Mouse (Mus musculus): ENCODE data around the gene Tmc8. TPM values are rescaled to one million over a fixed set of nuclear protein-coding genes. Genes with fewer than 3 reads are reported as not detected.
A peak's percentile ranks its signal among the peaks of the same experiment; 100 is the strongest.
"Not testable (repeated sequence)": the region's sequence is repeated elsewhere in the genome, so short reads cannot be mapped to it uniquely, and the experiment has no call there.

Tmc8 gene
- polyA plus RNA-seq, 1 experiment from 2014 or later: 0.74 TPM

GRCm38 (mm10) chr11:117783683-117784309 lies 1.9 kb downstream of the Tmc8 start:
- 38% methylated on average over 10 of the region's 10 CpGs for WGBS
- no peak overlapping the region for H3K27ac ChIP-seq
- peak overlapping the region; percentile 36; the same call in 1 of the 2 replicates for H3K4me3 ChIP-seq
- H3K36me3 ChIP-seq: no peaks in the 10 kb centered on the region
- peak overlapping the region; percentile 98 for H3K4me2 ChIP-seq
- H3K4me1 ChIP-seq: peaks cover 44% of the 10 kb centered on the region
- no peak for ATAC-seq (ENCODE audit: insufficient number of reproducible peaks, insufficient read depth, low FRiP score, low TSS enrichment, low read depth)
- H3K9me3 ChIP-seq: no peaks in the 10 kb centered on the region
- peaks cover 33% of the 10 kb centered on the region for H3K27me3 ChIP-seq
- peak overlapping the region; percentile 59; the same call in 1 of the 2 replicates for H3K9ac ChIP-seq

DNA sequence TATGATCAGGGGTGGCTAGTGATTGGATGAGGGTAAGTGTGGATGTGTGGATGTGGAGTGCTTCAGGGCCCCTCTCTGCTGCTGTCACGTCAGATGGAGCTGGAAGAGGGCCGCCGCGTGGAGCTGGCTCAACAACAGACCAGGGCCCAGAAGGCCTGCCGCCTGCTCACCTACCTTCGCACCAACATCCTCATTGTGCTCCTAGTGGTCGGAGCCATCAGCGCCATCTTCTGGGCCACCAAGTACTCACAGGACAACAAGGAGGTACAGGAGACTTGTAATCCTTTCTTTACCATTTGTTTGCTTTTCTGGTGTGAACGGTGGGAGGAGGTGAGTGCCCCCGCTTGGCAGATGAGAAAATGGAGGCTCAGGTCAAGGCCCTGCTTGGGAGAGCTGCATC lies 4.4 kb downstream of the Tmc8 start:
- Histone ChIP-seq H3K4me3 (no peak overlapping the region), H3K9me3 (no peaks in the 10 kb centered on the region), H3K27ac (no peak overlapping the region), H3K4me1 (peaks cover 29% of the 10 kb centered on the region), H3K36me3 (no peaks in the 10 kb centered on the region), H3K9ac (no peak overlapping the region), H3K27me3 (peaks cover 30% of the 10 kb centered on the region), H3K4me2 (no peak overlapping the region)
- ATAC-seq (ENCODE audit: insufficient number of reproducible peaks, insufficient read depth, low FRiP score, low TSS enrichment, low read depth): no peak
- 16% methylated on average over 10 of the region's 10 CpGs for WGBS

DNA sequence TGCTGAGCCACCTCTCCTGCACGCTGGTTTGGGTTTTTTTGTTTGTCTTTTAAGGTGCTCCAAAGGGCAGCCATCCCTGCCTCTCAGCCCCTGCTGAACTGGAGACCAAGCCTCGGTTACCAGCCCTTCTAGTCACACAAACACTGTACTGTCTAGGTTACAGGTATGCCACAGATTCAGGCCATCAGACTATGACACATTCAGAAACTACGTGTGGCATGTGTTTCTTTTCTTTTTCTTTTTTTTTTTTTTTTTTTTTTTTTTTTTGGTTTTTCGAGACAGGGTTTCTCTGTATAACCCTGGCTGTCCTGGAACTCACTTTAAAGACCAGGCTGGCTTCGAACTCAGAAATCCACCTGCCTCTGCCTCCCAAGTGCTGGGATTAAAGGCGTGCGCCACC lies 6.6 kb downstream of the Tmc8 start:
- ATAC-seq (ENCODE audit: insufficient number of reproducible peaks, insufficient read depth, low FRiP score, low TSS enrichment, low read depth): not testable (repeated sequence)
- peaks cover 12% of the 10 kb centered on the region for H3K27me3 ChIP-seq

DNA sequence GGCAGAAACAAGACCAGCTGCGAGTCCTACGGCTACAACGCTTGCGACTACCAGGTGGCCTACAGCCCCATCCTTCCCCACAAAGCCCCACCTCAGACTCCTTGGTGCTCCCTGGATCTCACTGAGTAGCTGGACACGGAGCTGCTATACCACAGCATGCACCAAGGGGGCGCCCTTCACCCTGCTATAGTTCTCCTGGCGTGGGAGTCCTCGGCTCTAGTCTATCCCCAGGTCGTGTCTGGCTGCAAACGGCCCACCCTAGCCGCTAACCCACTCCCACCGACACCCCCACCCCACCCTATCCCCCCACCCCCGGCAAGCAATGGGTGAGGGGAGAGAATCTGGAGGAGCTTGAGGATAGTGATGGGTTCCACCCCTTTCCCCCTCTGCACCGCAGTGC lies 8.4 kb downstream of the Tmc8 start:
- Histone ChIP-seq H3K4me2 (peak overlapping the region; percentile 37), H3K9ac (no peak overlapping the region), H3K36me3 (no peaks in the 10 kb centered on the region), H3K4me3 (no peak overlapping the region), H3K27ac (no peak overlapping the region), H3K9me3 (no peaks in the 10 kb centered on the region), H3K27me3 (peaks cover 4% of the 10 kb centered on the region; the same call in 1 of the 2 replicates), H3K4me1 (peaks cover 22% of the 10 kb centered on the region)
- 4% methylated on average over 14 of the region's 14 CpGs for WGBS
- peak; percentile 17; the same call in 1 of the 2 replicates for ATAC-seq (ENCODE audit: insufficient number of reproducible peaks, insufficient read depth, low FRiP score, low TSS enrichment, low read depth)

More for the DNA sequence above, 6.6 kb downstream of the Tmc8 start:
- not testable (repeated sequence) for H3K4me3 ChIP-seq, H3K36me3 ChIP-seq, H3K9ac ChIP-seq, H3K4me2 ChIP-seq, H3K9me3 ChIP-seq, H3K27ac ChIP-seq
- H3K4me1 ChIP-seq: peaks cover 19% of the 10 kb centered on the region
- 78% methylated on average over 7 of the region's 7 CpGs for WGBS

GRCm38 (mm10) chr11:117790703-117791440 lies 9.0 kb downstream of the Tmc8 start:
- Histone ChIP-seq H3K4me1 (peaks cover 22% of the 10 kb centered on the region), H3K4me3 (no peak overlapping the region), H3K36me3 (no peaks in the 10 kb centered on the region), H3K27me3 (peaks cover 4% of the 10 kb centered on the region; the same call in 1 of the 2 replicates), H3K9ac (no peak overlapping the region), H3K4me2 (peak overlapping the region; percentile 37), H3K27ac (no peak overlapping the region), H3K9me3 (no peaks in the 10 kb centered on the region)
- 32% methylated on average over 23 of the region's 23 CpGs for WGBS
- no peak for ATAC-seq (ENCODE audit: insufficient number of reproducible peaks, insufficient read depth, low FRiP score, low TSS enrichment, low read depth)

DNA sequence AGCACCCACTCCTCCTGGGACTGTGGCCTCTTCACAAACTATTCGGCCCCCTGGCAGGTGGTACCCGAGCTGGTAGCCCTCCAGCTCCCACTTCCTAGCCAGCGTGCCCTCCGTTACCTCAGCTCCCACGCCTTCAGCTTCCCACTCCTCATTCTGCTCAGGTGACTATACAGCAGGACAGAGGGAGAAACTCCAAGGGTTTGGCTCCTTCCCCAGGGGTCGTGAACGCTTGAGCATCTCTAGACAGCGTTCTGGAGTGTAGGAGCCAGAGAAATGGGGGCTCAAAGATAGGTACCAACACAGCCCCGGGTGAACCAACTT lies 9.5 kb downstream of the Tmc8 start:
- no peak for ATAC-seq (ENCODE audit: insufficient number of reproducible peaks, insufficient read depth, low FRiP score, low TSS enrichment, low read depth)
- Histone ChIP-seq H3K4me2 (no peak overlapping the region), H3K9ac (no peak overlapping the region), H3K4me3 (no peak overlapping the region), H3K9me3 (no peaks in the 10 kb centered on the region), H3K36me3 (no peaks in the 10 kb centered on the region), H3K27ac (no peak overlapping the region), H3K4me1 (peaks cover 22% of the 10 kb centered on the region), H3K27me3 (peaks cover 4% of the 10 kb centered on the region; the same call in 1 of the 2 replicates)
- WGBS: 85% methylated on average over 9 of the region's 9 CpGs

DNA sequence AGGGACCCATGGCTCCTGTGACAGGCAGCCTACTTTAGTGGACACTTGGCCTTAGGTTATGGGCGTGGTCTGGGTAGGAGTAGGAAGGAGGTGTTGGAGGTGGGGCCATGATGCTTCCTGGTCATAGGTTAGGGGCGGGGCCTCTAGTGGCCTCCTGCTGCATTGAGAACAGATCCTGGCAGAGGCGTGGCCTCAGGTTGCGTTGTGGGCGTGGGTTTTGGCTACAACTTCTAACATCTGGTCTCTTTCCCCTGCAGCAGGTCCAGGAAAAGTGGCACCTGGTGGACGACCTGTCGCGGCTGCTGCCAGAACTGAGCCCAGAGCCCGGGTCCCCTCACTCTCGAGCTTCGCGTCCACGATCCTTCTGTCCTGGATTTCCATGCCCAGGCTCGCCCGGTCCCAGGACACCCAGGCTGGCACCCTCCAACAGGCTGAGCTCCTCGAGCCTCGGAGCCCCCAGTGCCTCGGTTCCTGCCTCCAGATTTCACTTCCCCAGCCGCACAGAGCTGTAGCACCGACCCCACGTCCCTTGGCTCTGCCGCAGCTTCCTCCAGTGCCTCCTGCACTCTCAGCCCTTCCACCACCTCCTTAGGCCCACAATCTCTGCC lies 10.5 kb downstream of the Tmc8 start:
- Histone ChIP-seq H3K27me3 (peaks cover 4% of the 10 kb centered on the region; the same call in 1 of the 2 replicates), H3K9ac (peak overlapping the region; percentile 54; the same call in 1 of the 2 replicates), H3K4me2 (peak overlapping the region; percentile 58), H3K9me3 (no peaks in the 10 kb centered on the region), H3K4me3 (peak overlapping the region; percentile 27), H3K36me3 (no peaks in the 10 kb centered on the region), H3K4me1 (peaks cover 22% of the 10 kb centered on the region), H3K27ac (no peak overlapping the region)
- 6% methylated on average over 22 of the region's 22 CpGs for WGBS
- ATAC-seq (ENCODE audit: insufficient number of reproducible peaks, insufficient read depth, low FRiP score, low TSS enrichment, low read depth): no peak

DNA sequence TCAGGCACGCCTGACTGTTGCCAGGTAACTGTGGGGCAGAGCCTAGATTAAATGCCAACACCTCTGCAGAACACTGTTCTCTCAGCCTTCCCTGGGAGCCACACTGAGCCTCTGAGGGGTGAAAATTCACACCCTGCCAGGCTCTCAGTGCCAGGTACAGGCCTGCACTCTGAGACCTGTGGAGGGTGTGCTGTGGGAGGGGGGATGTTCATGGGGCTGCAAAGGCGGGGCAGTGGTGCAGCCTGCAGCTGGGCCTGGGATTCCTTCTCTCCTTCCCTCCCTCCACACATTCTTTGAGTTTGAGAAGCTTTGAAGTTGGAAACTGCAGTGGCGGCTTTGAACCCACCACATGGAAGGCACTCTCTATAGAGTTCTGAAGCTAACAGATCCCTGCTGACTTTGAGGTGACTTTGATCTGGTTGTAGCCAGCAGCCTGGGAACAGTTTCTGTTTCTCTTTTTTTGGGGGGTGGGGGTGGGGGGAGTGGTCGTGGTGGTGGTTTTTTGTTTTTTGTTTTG lies 12.2 kb downstream of the Tmc8 start:
- WGBS: 50% methylated on average over 4 of the region's 4 CpGs
- Histone ChIP-seq H3K4me1 (peaks cover 25% of the 10 kb centered on the region), H3K9me3 (no peaks in the 10 kb centered on the region)

DNA sequence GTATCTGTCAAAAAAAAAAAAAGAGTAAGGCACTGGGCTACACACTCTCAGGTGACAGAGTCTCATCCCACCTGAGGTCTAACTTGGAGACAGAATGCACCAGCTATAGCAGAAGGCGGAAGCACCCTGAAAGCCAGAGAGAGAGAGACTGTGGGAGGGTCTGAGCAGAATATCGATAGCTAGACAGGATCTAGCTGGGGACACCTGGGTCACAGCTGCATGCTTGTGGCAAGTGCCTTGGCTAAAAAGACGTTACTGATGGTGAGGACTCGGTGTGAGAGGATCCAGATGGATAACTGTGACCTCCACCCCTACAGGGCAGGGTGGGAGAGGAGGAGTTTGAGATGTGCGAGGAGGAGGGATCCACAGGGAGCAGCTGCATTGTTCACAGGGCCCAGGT lies 15.1 kb downstream of the Tmc8 start:
- Histone ChIP-seq H3K4me1 (peaks cover 17% of the 10 kb centered on the region), H3K9ac (no peak overlapping the region), H3K9me3 (peaks cover 5% of the 10 kb centered on the region; the same call in 1 of the 2 replicates), H3K27me3 (no peaks in the 10 kb centered on the region), H3K27ac (no peak overlapping the region), H3K36me3 (no peaks in the 10 kb centered on the region), H3K4me3 (no peak overlapping the region), H3K4me2 (no peak overlapping the region)
- no peak for ATAC-seq (ENCODE audit: insufficient number of reproducible peaks, insufficient read depth, low FRiP score, low TSS enrichment, low read depth)
- WGBS: 37% methylated on average over 5 of the region's 5 CpGs

More for the DNA sequence above, 12.2 kb downstream of the Tmc8 start:
- H3K4me2 ChIP-seq: no peak overlapping the region
- peaks cover 4% of the 10 kb centered on the region; the same call in 1 of the 2 replicates for H3K27me3 ChIP-seq
- no peaks in the 10 kb centered on the region for H3K36me3 ChIP-seq
- no peak overlapping the region for H3K9ac ChIP-seq
- H3K4me3 ChIP-seq: no peak overlapping the region
- no peak for ATAC-seq (ENCODE audit: insufficient number of reproducible peaks, insufficient read depth, low FRiP score, low TSS enrichment, low read depth)
- no peak overlapping the region for H3K27ac ChIP-seq

DNA sequence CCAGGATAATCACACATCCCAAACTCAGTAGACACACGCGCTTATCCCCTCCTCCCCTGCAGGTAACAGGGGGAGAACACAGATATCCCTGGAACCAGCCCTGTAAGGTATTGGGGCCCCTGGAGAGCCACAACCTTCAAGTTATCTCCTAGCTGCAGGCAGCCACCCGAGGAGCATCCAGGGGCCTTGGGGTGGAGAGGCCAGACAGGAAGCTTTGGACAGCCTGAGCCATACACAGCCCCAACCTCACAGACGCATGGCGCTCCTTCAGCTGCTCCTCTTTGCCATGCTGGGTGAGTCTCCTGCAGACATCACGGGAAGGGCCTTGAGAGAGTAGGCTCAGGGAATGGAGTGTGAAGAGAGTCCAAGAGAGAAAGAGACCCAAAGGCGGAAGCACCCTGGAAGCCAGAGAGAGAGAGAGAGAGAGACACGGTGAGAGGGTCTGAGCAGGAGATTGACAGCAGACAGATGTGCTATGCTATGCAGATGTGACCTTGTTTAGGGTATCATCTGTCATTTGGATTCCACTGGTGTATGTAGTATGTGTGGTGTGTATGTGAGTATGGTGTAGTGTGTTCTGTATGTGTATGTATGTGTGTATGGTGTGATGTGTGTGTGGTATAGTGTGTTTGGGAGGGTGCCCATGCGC lies 15.8 kb downstream of the Tmc8 start, which contains the start of gene 6030468B19Rik:
Gene 6030468B19Rik, plus strand, starts transcription at position 150 of the 649 bp plus-strand sequence.
- H3K4me3 ChIP-seq: no peak within 1 kb of the TSS
- H3K4me1 ChIP-seq: peaks cover 10% of the 10 kb centered on the region
- peaks cover 5% of the 10 kb centered on the region; the same call in 1 of the 2 replicates for H3K9me3 ChIP-seq
- ATAC-seq (ENCODE audit: insufficient number of reproducible peaks, insufficient read depth, low FRiP score, low TSS enrichment, low read depth): no peak
- 53% methylated on average over 9 of the region's 9 CpGs for WGBS
- no peak within 1 kb of the TSS for H3K4me2 ChIP-seq
- H3K36me3 ChIP-seq: no peaks in the 10 kb centered on the region
- 0 out of 2 replicates have a peak within 1 kb of the TSS, but pooled peaks have one; percentile 37 for H3K9ac ChIP-seq
- H3K27ac ChIP-seq: no peak within 1 kb of the TSS
- no peaks in the 10 kb centered on the region for H3K27me3 ChIP-seq

- Histone ChIP-seq H3K27ac (no peak overlapping the region), H3K4me1 (peaks cover 9% of the 10 kb centered on the region), H3K9ac (0 out of 2 replicates have a peak overlapping the region, but pooled peaks have one; percentile 37), H3K4me3 (no peak overlapping the region), H3K9me3 (peaks cover 5% of the 10 kb centered on the region; the same call in 1 of the 2 replicates), H3K27me3 (no peaks in the 10 kb centered on the region), H3K36me3 (no peaks in the 10 kb centered on the region), H3K4me2 (no peak overlapping the region)
- WGBS: 44% methylated on average over 2 of the region's 2 CpGs
- ATAC-seq (ENCODE audit: insufficient number of reproducible peaks, insufficient read depth, low FRiP score, low TSS enrichment, low read depth): 0 out of 2 replicates have a peak, but pooled peaks have one; percentile 23
Observed at GRCm38 (mm10) chr11:117798160-117798541, 16.3 kb downstream of the Tmc8 start.
